Mouse (Mus musculus): ENCODE measurements at regions not wholly inside any gene's neighbourhood (a gene's known extent, or its start where the extent isn't known, plus 50 kb on each side); places are given as distances from the start of the nearest gene placed in this dataset.

DNA sequence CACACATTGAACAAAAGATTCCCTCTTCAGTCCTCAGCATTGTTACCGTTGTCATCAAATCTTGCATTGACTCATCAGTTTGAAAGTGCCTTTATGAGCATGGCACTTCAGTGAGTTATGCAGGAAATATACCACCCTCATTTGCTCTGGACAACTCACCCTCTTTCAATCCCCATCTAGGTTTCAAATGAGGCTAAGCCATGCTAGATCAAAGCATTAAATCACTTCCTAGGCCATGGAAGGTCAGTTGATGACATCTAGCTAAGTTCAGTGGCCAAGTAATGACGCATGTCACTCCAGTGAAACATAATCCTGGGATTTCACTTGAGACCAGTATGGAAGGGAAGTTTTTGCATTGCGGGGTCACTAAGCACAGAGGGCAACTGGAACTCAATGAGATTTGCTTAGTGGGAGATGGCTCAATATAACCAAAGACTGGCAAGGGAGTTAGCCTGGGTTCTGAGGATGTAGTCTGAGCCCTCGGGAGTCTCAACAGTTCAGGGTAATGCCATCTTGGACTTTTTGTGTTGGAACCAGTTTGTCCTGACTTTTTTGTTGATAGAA lies 562.0 kb upstream of the Sall1 start:
- Histone ChIP-seq H3K4me1 (replicated peaks) (no peaks in the 10 kb centered on the region), H3K27me3 (0 out of 2 replicates have a peak, but pooled peaks cover 2% of the 10 kb centered on the region), H3K4me2 (no peak overlapping the region), H3K36me3 (no peaks in the 10 kb centered on the region), H3K4me3 (no peak overlapping the region), H3K9ac (no peak overlapping the region), H3K9me3 (no peaks in the 10 kb centered on the region), H3K27ac (no peak overlapping the region)
- ATAC-seq (ENCODE audit: low FRiP score), result no peak
- WGBS, result 87% methylated on average over 4 of the region's 4 CpGs

DNA sequence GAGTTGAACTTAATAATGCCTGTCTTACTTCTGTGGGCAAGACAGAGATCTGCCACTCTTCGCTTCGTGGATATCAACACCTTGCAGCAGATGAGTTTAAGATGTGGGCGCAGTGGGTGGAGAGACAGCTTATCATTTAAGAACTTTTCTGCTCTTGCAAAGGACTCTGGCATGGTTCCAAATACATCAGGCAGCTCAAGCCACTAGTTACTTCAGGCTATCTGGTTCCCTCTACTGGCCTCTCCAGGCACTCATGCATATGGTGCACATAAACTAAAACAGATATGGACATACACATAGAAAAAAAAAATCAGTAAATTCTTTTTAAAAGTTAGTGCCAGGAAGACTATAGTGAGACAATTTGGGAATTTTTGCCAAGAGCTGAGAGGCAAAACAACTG lies 560.5 kb upstream of the Sall1 start:
- H3K36me3 ChIP-seq, result no peaks in the 10 kb centered on the region
- H3K4me1 ChIP-seq (replicated peaks), result no peaks in the 10 kb centered on the region
- H3K27me3 ChIP-seq, result 0 out of 2 replicates have a peak, but pooled peaks cover 2% of the 10 kb centered on the region
- 94% methylated on average over 3 of the region's 3 CpGs for WGBS
- no peaks in the 10 kb centered on the region for H3K9me3 ChIP-seq
- H3K27ac ChIP-seq, result no peak overlapping the region
- no peak overlapping the region for H3K4me3 ChIP-seq
- ATAC-seq (ENCODE audit: low FRiP score), result no peak
- H3K9ac ChIP-seq, result no peak overlapping the region
- H3K4me2 ChIP-seq, result no peak overlapping the region

- H3K4me1 ChIP-seq (replicated peaks), result 0 out of 2 replicates have a peak, but pooled peaks cover 4% of the 10 kb centered on the region
- ATAC-seq (ENCODE audit: low FRiP score), result no peak
- no peaks in the 10 kb centered on the region for H3K27me3 ChIP-seq
- H3K27ac ChIP-seq, result no peak overlapping the region
- H3K4me3 ChIP-seq, result no peak overlapping the region
- H3K9me3 ChIP-seq, result no peaks in the 10 kb centered on the region
- H3K36me3 ChIP-seq, result no peaks in the 10 kb centered on the region
- H3K4me2 ChIP-seq, result no peak overlapping the region
- 64% methylated on average over 7 of the region's 7 CpGs for WGBS
- H3K9ac ChIP-seq, result no peak overlapping the region
Measured at GRCm38 (mm10) chr8:89596380-89596779, 552.4 kb upstream of the Sall1 start.

DNA sequence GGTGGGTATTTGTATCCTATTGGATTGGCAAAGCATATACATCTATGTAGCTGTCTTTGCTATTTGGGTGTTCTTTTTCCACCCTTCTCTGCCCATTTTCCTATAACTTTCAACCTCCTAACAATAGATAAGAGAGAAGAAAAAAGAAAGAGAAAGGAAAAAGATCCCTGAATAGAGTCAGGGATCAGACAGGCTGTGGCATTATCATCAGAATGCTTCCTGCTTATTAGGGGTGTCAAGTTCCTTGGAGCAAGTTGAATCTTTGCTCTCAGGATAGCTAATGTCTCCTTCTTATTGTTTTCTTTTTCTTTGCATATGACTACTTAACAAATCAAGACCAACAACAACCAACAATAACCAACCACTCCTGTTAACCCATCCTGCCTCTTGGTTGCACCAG lies 539.1 kb upstream of the Sall1 start:
- Histone ChIP-seq H3K27me3 (no peaks in the 10 kb centered on the region), H3K9me3 (no peaks in the 10 kb centered on the region), H3K4me2 (no peak overlapping the region), H3K9ac (no peak overlapping the region), H3K4me1 (replicated peaks) (no peaks in the 10 kb centered on the region), H3K36me3 (no peaks in the 10 kb centered on the region), H3K4me3 (no peak overlapping the region), H3K27ac (no peak overlapping the region)
- ATAC-seq (ENCODE audit: low FRiP score), result no peak

DNA sequence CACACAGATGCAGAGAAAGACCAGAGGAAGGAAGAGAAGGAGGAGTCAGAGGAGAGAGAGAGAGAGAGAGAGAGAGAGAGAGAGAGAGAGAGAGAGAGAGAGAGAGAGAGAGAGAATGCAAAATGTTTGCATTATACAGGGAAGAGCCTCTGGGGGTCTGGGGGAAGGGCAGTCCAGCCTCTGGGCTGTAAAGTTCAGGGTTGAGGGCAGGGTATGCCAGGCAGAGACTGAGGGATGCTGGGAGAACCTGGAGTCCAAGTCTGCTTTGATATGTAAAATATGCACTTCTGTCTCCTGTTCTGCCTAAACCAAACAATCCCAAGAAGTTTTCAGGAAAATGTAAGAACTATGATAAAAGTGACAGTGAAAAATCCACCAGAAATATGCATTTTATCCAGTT lies 538.6 kb upstream of the Sall1 start:
- no peak overlapping the region for H3K9ac ChIP-seq

DNA sequence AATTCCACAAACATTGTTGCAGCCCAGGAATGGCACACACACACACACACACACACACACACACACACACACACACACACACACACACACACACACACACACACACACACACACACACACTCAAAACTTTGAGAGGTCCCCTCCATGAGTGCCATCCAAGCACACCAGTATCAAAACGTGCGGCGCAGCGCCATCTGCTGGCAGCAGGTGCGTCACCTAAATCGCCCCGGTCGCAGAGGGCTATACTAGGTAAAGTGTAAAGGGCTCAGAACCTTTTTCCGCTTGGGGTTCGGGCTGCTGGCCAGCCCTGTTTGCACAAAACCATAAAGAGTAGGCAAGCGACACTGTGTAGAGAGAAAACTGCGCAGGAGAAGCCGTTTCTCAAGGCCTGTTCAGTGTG lies 527.9 kb upstream of the Sall1 start:
- WGBS, result 2% methylated on average over 13 of the region's 13 CpGs
- peak; percentile 66; the same call in 1 of the 2 replicates for ATAC-seq (ENCODE audit: low FRiP score)
- H3K9ac ChIP-seq, result no peak overlapping the region
- H3K27me3 ChIP-seq, result peaks cover 28% of the 10 kb centered on the region
- peaks cover 16% of the 10 kb centered on the region for H3K4me1 ChIP-seq (replicated peaks)
- H3K4me3 ChIP-seq, result no peak overlapping the region
- H3K27ac ChIP-seq, result no peak overlapping the region
- no peaks in the 10 kb centered on the region for H3K9me3 ChIP-seq
- H3K36me3 ChIP-seq, result no peaks in the 10 kb centered on the region
- peak overlapping the region; percentile 36; the same call in 1 of the 2 replicates for H3K4me2 ChIP-seq

More for the DNA sequence above, 538.6 kb upstream of the Sall1 start:
- no peak for ATAC-seq (ENCODE audit: low FRiP score)
- Histone ChIP-seq H3K4me3 (no peak overlapping the region), H3K27me3 (peaks cover 2% of the 10 kb centered on the region; the same call in 1 of the 2 replicates), H3K4me1 (replicated peaks) (no peaks in the 10 kb centered on the region), H3K9me3 (no peaks in the 10 kb centered on the region), H3K36me3 (no peaks in the 10 kb centered on the region), H3K27ac (no peak overlapping the region), H3K4me2 (no peak overlapping the region)

- Histone ChIP-seq H3K27ac (no peak overlapping the region), H3K27me3 (peaks cover 32% of the 10 kb centered on the region)
- WGBS, result 31% methylated on average over 10 of the region's 10 CpGs
Measured at GRCm38 (mm10) chr8:89570639-89571325, 526.8 kb upstream of the Sall1 start.

GRCm38 (mm10) chr8:89569406-89569805 lies 525.4 kb upstream of the Sall1 start:
- no peak for ATAC-seq (ENCODE audit: low FRiP score)
- Histone ChIP-seq H3K27ac (no peak overlapping the region), H3K4me3 (no peak overlapping the region), H3K27me3 (peaks cover 39% of the 10 kb centered on the region), H3K9me3 (no peaks in the 10 kb centered on the region), H3K4me2 (peak overlapping the region; percentile 17; the same call in 1 of the 2 replicates), H3K4me1 (replicated peaks) (peaks cover 16% of the 10 kb centered on the region), H3K36me3 (no peaks in the 10 kb centered on the region), H3K9ac (no peak overlapping the region)
- 45% methylated on average over 9 of the region's 9 CpGs for WGBS

More at GRCm38 (mm10) chr8:89570639-89571325, 526.8 kb upstream of the Sall1 start:
- no peak overlapping the region for H3K4me3 ChIP-seq
- no peak for ATAC-seq (ENCODE audit: low FRiP score)
- H3K9ac ChIP-seq, result no peak overlapping the region
- H3K36me3 ChIP-seq, result no peaks in the 10 kb centered on the region
- H3K4me2 ChIP-seq, result no peak overlapping the region
- H3K9me3 ChIP-seq, result no peaks in the 10 kb centered on the region
- H3K4me1 ChIP-seq (replicated peaks), result peaks cover 16% of the 10 kb centered on the region

DNA sequence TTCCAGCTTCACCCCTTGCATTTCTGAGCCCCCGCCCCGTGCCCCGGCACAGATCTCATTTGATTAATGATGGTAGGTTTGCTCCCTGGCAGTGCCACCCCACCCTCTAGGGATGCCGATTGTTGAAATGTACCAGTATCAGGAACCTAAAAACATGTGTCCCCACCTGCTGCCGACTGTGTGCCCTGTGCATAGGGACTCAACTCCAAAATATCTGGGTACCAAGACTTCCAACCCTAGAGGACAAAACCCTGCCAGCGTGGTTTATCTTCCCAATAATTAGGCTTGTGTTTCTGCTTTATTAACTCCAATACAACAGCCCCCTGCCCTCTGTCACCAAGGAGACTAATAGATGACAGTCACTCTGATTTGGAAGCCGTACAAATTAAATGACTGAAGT lies 524.7 kb upstream of the Sall1 start:
- H3K4me3 ChIP-seq, result no peak overlapping the region
- no peak for ATAC-seq (ENCODE audit: low FRiP score)
- no peaks in the 10 kb centered on the region for H3K36me3 ChIP-seq
- H3K9me3 ChIP-seq, result no peaks in the 10 kb centered on the region
- peaks cover 33% of the 10 kb centered on the region for H3K27me3 ChIP-seq
- no peak overlapping the region for H3K9ac ChIP-seq
- 42% methylated on average over 7 of the region's 7 CpGs for WGBS
- H3K4me2 ChIP-seq, result no peak overlapping the region
- peaks cover 18% of the 10 kb centered on the region for H3K4me1 ChIP-seq (replicated peaks)
- no peak overlapping the region for H3K27ac ChIP-seq

GRCm38 (mm10) chr8:89566986-89567385 lies 523.0 kb upstream of the Sall1 start:
- Histone ChIP-seq H3K9me3 (no peaks in the 10 kb centered on the region), H3K4me3 (no peak overlapping the region), H3K27ac (no peak overlapping the region), H3K36me3 (no peaks in the 10 kb centered on the region), H3K27me3 (peaks cover 18% of the 10 kb centered on the region), H3K4me2 (no peak overlapping the region), H3K9ac (no peak overlapping the region), H3K4me1 (replicated peaks) (peaks cover 22% of the 10 kb centered on the region)
- no peak for ATAC-seq (ENCODE audit: low FRiP score)
- WGBS, result 58% methylated on average over 7 of the region's 7 CpGs

DNA sequence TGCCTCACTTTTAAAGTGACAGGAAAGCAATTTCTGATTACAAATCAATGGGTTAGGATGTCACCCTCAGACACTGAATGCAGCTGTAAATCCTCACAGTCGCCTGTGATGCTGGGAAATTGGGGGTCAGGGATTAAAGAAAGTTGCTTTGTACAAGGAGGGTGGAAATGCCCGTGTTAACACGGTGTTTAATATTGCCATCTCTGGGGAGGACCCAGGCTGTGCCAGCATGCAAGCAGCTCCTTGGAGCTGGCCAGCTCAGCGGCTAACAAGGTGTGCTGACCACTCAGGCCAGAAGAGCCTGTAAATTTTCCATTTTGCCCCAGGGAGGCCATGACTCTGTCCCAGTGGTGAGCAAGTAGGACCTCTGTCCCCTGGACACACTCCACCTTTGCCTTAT lies 522.5 kb upstream of the Sall1 start:
- Histone ChIP-seq H3K9me3 (no peaks in the 10 kb centered on the region), H3K27me3 (peaks cover 17% of the 10 kb centered on the region), H3K9ac (no peak overlapping the region), H3K4me2 (no peak overlapping the region), H3K27ac (no peak overlapping the region), H3K4me3 (no peak overlapping the region), H3K36me3 (no peaks in the 10 kb centered on the region), H3K4me1 (replicated peaks) (peaks cover 21% of the 10 kb centered on the region)
- ATAC-seq (ENCODE audit: low FRiP score), result no peak
- 54% methylated on average over 4 of the region's 4 CpGs for whole genome bisulfite sequencing

DNA sequence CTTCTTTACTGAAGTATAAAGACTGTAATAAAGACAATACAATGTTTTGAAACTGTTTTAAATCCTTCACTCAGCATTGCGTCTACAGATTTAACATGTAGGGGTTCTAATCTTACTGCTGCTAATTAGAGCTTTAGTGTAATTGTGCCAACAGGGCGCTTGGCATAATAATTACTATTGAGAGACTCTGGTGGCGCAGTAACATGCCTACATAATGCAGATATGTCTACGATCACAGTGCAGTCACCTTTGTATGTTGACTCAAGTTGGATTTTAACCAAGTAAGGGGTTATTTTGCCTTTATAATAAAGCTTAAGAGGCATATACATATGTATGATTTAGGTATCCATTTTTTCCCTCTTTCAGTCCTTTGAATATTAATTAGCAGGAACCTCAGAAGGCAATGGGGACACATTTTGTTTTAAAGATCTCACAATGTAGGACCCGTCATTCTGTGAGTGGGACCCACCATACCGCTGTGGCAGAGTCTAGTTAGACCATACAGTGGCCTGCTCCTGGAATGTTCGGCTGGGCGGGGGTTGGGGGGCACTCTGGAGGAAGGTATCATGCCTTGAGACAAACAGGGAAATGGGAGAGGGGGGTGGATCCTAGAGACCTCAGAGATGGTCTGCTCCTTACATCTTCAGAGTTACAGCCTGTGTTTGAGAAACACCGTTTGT lies 521.3 kb upstream of the Sall1 start:
- WGBS, result 84% methylated on average over 9 of the region's 9 CpGs
- Histone ChIP-seq H3K9me3 (no peaks in the 10 kb centered on the region), H3K36me3 (no peaks in the 10 kb centered on the region), H3K27me3 (peaks cover 23% of the 10 kb centered on the region; the same call in 1 of the 2 replicates), H3K4me2 (no peak overlapping the region), H3K27ac (no peak overlapping the region), H3K4me3 (no peak overlapping the region), H3K9ac (no peak overlapping the region), H3K4me1 (replicated peaks) (peaks cover 21% of the 10 kb centered on the region)
- no peak for ATAC-seq (ENCODE audit: low FRiP score)
